Mouse (Mus musculus): ENCODE measurements at regions not wholly inside any gene's neighbourhood (a gene's known extent, or its start where the extent isn't known, plus 50 kb on each side); places are given as distances from the start of the nearest gene placed in this dataset.
A peak's percentile ranks its signal among the peaks of the same experiment; 100 is the strongest.

DNA sequence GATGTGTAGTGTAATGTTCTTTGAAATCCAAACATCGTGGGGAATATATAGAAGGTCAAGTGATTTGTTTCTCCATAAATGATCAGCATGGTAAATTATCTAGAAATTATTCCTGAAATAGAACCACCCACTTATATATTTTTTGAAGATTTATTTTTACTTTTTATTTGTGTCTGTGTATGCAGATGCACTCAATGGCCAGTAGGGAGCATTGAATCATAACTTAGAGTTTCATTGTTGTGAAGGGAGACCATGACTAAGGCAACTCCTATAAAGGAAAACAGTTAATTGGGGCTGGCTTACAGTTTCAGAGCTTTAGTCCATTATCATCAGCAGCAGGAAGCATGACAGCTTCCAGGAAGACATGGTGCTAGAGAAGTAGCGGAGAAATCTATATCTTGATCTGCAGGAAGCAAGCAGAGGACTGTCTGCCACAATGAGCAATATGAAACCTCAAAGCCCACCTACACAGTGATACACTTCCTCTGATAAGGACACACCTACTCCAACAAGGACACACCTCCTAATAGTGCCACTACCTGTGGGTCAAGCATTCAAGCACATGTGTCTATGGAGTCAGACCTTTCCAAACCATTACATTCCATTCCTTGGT is 359.9 kb upstream of the Hs6st1 start:
- Histone ChIP-seq H3K4me1 (replicated peaks; ENCODE audit: control insufficient read depth, insufficient read depth, low read length) (no peaks in the 10 kb centered on the region), H3K4me2 (replicated peaks; ENCODE audit: low read depth) (no peak overlapping the region), H3K4me3 (ENCODE audit: low read depth, low read length) (no peak overlapping the region), H3K27ac (ENCODE audit: low read depth, low read length) (no peak overlapping the region), H3K9ac (ENCODE audit: low read depth, low read length) (no peak overlapping the region), H3K9me3 (ENCODE audit: control insufficient read depth) (no peaks in the 10 kb centered on the region), H3K36me3 (ENCODE audit: control insufficient read depth, insufficient read depth) (no peaks in the 10 kb centered on the region), H3K27me3 (replicated peaks; ENCODE audit: control insufficient read depth, insufficient read depth, low read length) (no peaks in the 10 kb centered on the region)
- 75% methylated on average over 2 of the region's 2 CpGs for WGBS
- TF ChIP-seq CTCF (IDR thresholded peaks at IDR 0.05; ENCODE audit: low read depth) = peak; percentile 28
- no peak for ATAC-seq

GRCm38 (mm10) chr1:35709214-35709613 is 359.0 kb upstream of the Hs6st1 start:
- no peaks in the 10 kb centered on the region for H3K9me3 ChIP-seq (ENCODE audit: control insufficient read depth)
- no peak for ATAC-seq
- no peak overlapping the region for H3K27ac ChIP-seq (ENCODE audit: low read depth, low read length)
- H3K9ac ChIP-seq (ENCODE audit: low read depth, low read length) = no peak overlapping the region
- H3K4me1 ChIP-seq (replicated peaks; ENCODE audit: control insufficient read depth, insufficient read depth, low read length) = no peaks in the 10 kb centered on the region
- H3K36me3 ChIP-seq (ENCODE audit: control insufficient read depth, insufficient read depth) = no peaks in the 10 kb centered on the region
- H3K4me2 ChIP-seq (replicated peaks; ENCODE audit: low read depth) = no peak overlapping the region
- no peak overlapping the region for H3K4me3 ChIP-seq (ENCODE audit: low read depth, low read length)
- no peak for TF ChIP-seq CTCF (IDR thresholded peaks at IDR 0.05; ENCODE audit: low read depth)
- H3K27me3 ChIP-seq (replicated peaks; ENCODE audit: control insufficient read depth, insufficient read depth, low read length) = no peaks in the 10 kb centered on the region

DNA sequence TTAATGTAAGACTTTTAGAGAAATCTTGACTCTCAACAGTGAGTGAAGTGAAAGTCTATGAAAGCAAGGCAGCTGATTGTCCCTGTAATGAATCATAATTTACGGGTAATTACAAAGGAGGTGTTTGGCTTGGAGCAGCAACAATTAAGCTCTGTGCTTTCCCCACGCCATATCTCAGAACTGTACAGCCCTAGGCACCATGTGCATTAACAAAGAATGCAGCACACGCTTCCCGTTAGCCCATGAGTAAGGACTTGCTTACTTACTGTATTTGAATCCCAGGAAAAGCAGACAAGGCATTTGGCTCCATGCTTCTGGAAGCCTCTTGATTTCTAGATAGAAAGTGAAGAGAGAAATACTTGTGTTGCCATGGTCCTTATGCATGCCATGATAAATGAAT is 354.2 kb upstream of the Hs6st1 start:
- Histone ChIP-seq H3K4me1 (replicated peaks; ENCODE audit: control insufficient read depth, insufficient read depth, low read length) (no peaks in the 10 kb centered on the region), H3K27me3 (replicated peaks; ENCODE audit: control insufficient read depth, insufficient read depth, low read length) (no peaks in the 10 kb centered on the region), H3K4me2 (replicated peaks; ENCODE audit: low read depth) (no peak overlapping the region), H3K4me3 (ENCODE audit: low read depth, low read length) (no peak overlapping the region), H3K9ac (ENCODE audit: low read depth, low read length) (no peak overlapping the region), H3K9me3 (ENCODE audit: control insufficient read depth) (no peaks in the 10 kb centered on the region), H3K36me3 (ENCODE audit: control insufficient read depth, insufficient read depth) (no peaks in the 10 kb centered on the region), H3K27ac (ENCODE audit: low read depth, low read length) (no peak overlapping the region)
- no peak for TF ChIP-seq CTCF (IDR thresholded peaks at IDR 0.05; ENCODE audit: low read depth)
- no peak for ATAC-seq
- WGBS = 67% methylated on average over 4 of the region's 4 CpGs

GRCm38 (mm10) chr1:35715931-35716330 is 352.3 kb upstream of the Hs6st1 start:
- Histone ChIP-seq H3K27me3 (replicated peaks; ENCODE audit: control insufficient read depth, insufficient read depth, low read length) (no peaks in the 10 kb centered on the region), H3K4me3 (ENCODE audit: low read depth, low read length) (no peak overlapping the region), H3K9me3 (ENCODE audit: control insufficient read depth) (no peaks in the 10 kb centered on the region), H3K27ac (ENCODE audit: low read depth, low read length) (no peak overlapping the region), H3K9ac (ENCODE audit: low read depth, low read length) (no peak overlapping the region), H3K4me2 (replicated peaks; ENCODE audit: low read depth) (no peak overlapping the region), H3K36me3 (ENCODE audit: control insufficient read depth, insufficient read depth) (no peaks in the 10 kb centered on the region), H3K4me1 (replicated peaks; ENCODE audit: control insufficient read depth, insufficient read depth, low read length) (no peaks in the 10 kb centered on the region)
- ATAC-seq = no peak
- 60% methylated on average over 6 of the region's 6 CpGs for WGBS
- peak; percentile 51 for TF ChIP-seq CTCF (IDR thresholded peaks at IDR 0.05; ENCODE audit: low read depth)

DNA sequence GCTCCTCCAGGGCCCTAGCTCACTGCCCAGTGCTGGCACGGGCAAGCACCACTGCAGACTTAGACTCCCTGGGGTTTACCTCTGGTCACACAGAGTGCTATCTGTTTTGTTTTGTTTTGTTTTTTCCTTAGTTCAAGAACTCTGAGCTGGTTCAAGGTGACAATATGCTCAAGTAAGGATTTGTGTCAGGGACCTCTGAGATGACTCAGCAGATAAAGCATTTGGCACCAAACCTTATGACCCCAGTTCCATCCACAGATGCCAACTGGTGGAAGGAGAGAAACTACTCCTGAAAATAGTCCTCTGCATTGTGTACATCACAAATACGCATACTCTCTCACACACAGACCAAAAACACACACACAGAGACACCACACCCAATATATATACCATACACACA is 351.0 kb upstream of the Hs6st1 start:
- no peak for ATAC-seq
- Histone ChIP-seq H3K4me3 (ENCODE audit: low read depth, low read length) (no peak overlapping the region), H3K36me3 (ENCODE audit: control insufficient read depth, insufficient read depth) (no peaks in the 10 kb centered on the region), H3K27me3 (replicated peaks; ENCODE audit: control insufficient read depth, insufficient read depth, low read length) (no peaks in the 10 kb centered on the region), H3K9me3 (ENCODE audit: control insufficient read depth) (no peaks in the 10 kb centered on the region), H3K4me1 (replicated peaks; ENCODE audit: control insufficient read depth, insufficient read depth, low read length) (no peaks in the 10 kb centered on the region), H3K27ac (ENCODE audit: low read depth, low read length) (no peak overlapping the region), H3K4me2 (replicated peaks; ENCODE audit: low read depth) (no peak overlapping the region), H3K9ac (ENCODE audit: low read depth, low read length) (no peak overlapping the region)
- no peak for TF ChIP-seq CTCF (IDR thresholded peaks at IDR 0.05; ENCODE audit: low read depth)
- WGBS = 79% methylated on average over 2 of the region's 2 CpGs

DNA sequence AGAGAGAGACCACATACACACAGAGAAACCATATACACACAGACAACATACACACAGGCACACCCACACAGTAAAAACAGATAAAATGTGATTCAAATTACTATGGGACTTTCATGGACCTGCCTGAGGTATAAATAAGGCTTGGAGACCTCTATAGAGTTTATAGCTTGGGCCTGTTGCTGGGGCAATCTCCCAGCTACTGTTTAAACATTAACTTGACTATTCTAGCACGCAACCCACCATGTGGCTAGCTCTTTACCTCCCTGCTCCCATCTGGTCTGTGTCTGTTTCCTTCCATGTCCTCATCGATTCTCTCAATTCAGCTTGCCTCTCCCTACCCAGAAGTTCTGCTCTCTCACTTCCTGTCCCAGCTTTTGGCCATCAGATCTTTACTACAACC is 350.5 kb upstream of the Hs6st1 start:
- no peak overlapping the region for H3K4me2 ChIP-seq (replicated peaks; ENCODE audit: low read depth)
- no peak for TF ChIP-seq CTCF (IDR thresholded peaks at IDR 0.05; ENCODE audit: low read depth)
- no peaks in the 10 kb centered on the region for H3K36me3 ChIP-seq (ENCODE audit: control insufficient read depth, insufficient read depth)
- no peaks in the 10 kb centered on the region for H3K27me3 ChIP-seq (replicated peaks; ENCODE audit: control insufficient read depth, insufficient read depth, low read length)
- H3K9ac ChIP-seq (ENCODE audit: low read depth, low read length) = no peak overlapping the region
- 32% methylated on average over 2 of the region's 2 CpGs for WGBS
- H3K27ac ChIP-seq (ENCODE audit: low read depth, low read length) = no peak overlapping the region
- H3K4me3 ChIP-seq (ENCODE audit: low read depth, low read length) = no peak overlapping the region
- no peak for ATAC-seq
- H3K9me3 ChIP-seq (ENCODE audit: control insufficient read depth) = no peaks in the 10 kb centered on the region
- H3K4me1 ChIP-seq (replicated peaks; ENCODE audit: control insufficient read depth, insufficient read depth, low read length) = no peaks in the 10 kb centered on the region

GRCm38 (mm10) chr1:35720063-35720462 is 348.1 kb upstream of the Hs6st1 start:
- Histone ChIP-seq H3K4me2 (replicated peaks; ENCODE audit: low read depth) (no peak overlapping the region), H3K4me1 (replicated peaks; ENCODE audit: control insufficient read depth, insufficient read depth, low read length) (no peaks in the 10 kb centered on the region), H3K9ac (ENCODE audit: low read depth, low read length) (no peak overlapping the region), H3K27me3 (replicated peaks; ENCODE audit: control insufficient read depth, insufficient read depth, low read length) (no peaks in the 10 kb centered on the region), H3K36me3 (ENCODE audit: control insufficient read depth, insufficient read depth) (no peaks in the 10 kb centered on the region), H3K4me3 (ENCODE audit: low read depth, low read length) (no peak overlapping the region), H3K9me3 (ENCODE audit: control insufficient read depth) (no peaks in the 10 kb centered on the region), H3K27ac (ENCODE audit: low read depth, low read length) (no peak overlapping the region)
- ATAC-seq = no peak
- WGBS = 92% methylated on average over 3 of the region's 3 CpGs
- TF ChIP-seq CTCF (IDR thresholded peaks at IDR 0.05; ENCODE audit: low read depth) = no peak

All from intestine, postnatal 0 days (tissue).